12 mouse cellular contexts compared by ENCODE assay signal in genomic region chr7:46236363-46236762, GRCm38 (mm10). TPM values are rescaled to one million over a fixed set of nuclear protein-coding genes. Genes with fewer than 3 reads are reported as not detected.
DNase-seq lines count a peak whose midpoint lies in the region; ATAC-seq lines count a peak whose summit lies in the region.
"Had no signal": no experiment of that assay in that cellular context is flagged by ENCODE, and none has a peak within 500 bp of the region (broad histone marks: within the 10 kb centered on the region; RNA-seq: fewer than 3 reads in every experiment).

No protein-coding gene starts in this region.

- DNase-seq in hindbrain, embryonic 10.5 days (ENCODE audit: low spot score): no peak
- no peak for DNase-seq in hindbrain, embryonic 11.5 days (ENCODE audit: low spot score)
- DNase-seq in kidney, postnatal 36 days: peak; percentile 64 to 72
- peak; percentile 24 for DNase-seq in yolk sac, embryonic 10.5 days (ENCODE audit: low spot score)
- DNase-seq in testis, postnatal 10 days (ENCODE audit: low spot score): no peak
- no peak for DNase-seq in lung, postnatal 36 days
- DNase-seq: liver, embryonic 13.5 days; right cerebral cortex, postnatal 4 days had no signal

- no peak overlapping the region for H3K4me3 ChIP-seq in hindbrain, embryonic 10.5 days
- no peak overlapping the region for H3K4me3 ChIP-seq in hindbrain, embryonic 11.5 days (ENCODE audit: low read depth, low read length)
- H3K4me3 ChIP-seq in intestine, embryonic 16.5 days (ENCODE audit: low read length): peak overlapping the region; percentile 46
- H3K4me3 ChIP-seq: liver, embryonic 13.5 days had no signal

- peak overlapping the region; percentile 42; the same call in 1 of the 2 replicates for H3K27ac ChIP-seq in hindbrain, embryonic 10.5 days
- no peak overlapping the region for H3K27ac ChIP-seq in hindbrain, embryonic 11.5 days (ENCODE audit: low read depth, low read length)
- peak overlapping the region; percentile 91 for H3K27ac ChIP-seq in intestine, embryonic 16.5 days (ENCODE audit: low read length)
- H3K27ac ChIP-seq: liver, embryonic 13.5 days; macrophage had no signal

- 75% methylated on average over 15 of the region's 15 CpGs for WGBS in hindbrain, embryonic 10.5 days
- WGBS in hindbrain, embryonic 11.5 days: 83% methylated on average over 15 of the region's 15 CpGs
- WGBS in intestine, embryonic 16.5 days: 57% methylated on average over 15 of the region's 15 CpGs

- H3K9ac ChIP-seq in hindbrain, embryonic 11.5 days (ENCODE audit: low read depth, low read length): no peak overlapping the region
- H3K9ac ChIP-seq in intestine, embryonic 16.5 days (ENCODE audit: low read depth, low read length): peak overlapping the region; percentile 65
- H3K9ac ChIP-seq: liver, embryonic 13.5 days had no signal

- peaks cover 14% of the 10 kb centered on the region; the same call in 1 of the 2 replicates for H3K27me3 ChIP-seq in hindbrain, embryonic 10.5 days (ENCODE audit: insufficient read depth, poor library complexity, severe bottlenecking)
- H3K27me3 ChIP-seq in hindbrain, embryonic 11.5 days (ENCODE audit: control insufficient read depth, insufficient read depth, low read length): no peaks in the 10 kb centered on the region
- H3K27me3 ChIP-seq in intestine, embryonic 16.5 days (replicated peaks; ENCODE audit: control insufficient read depth, insufficient read depth, low read length): no peaks in the 10 kb centered on the region
- H3K27me3 ChIP-seq: liver, embryonic 13.5 days had no signal

- H3K9me3 ChIP-seq in hindbrain, embryonic 10.5 days: no peaks in the 10 kb centered on the region
- H3K9me3 ChIP-seq in hindbrain, embryonic 11.5 days (ENCODE audit: control insufficient read depth, low read length): no peaks in the 10 kb centered on the region
- no peaks in the 10 kb centered on the region for H3K9me3 ChIP-seq in intestine, embryonic 16.5 days (ENCODE audit: control insufficient read depth, low read length)
- H3K9me3 ChIP-seq: liver, embryonic 13.5 days had no signal

- H3K4me2 ChIP-seq in hindbrain, embryonic 11.5 days (replicated peaks; ENCODE audit: low read depth, low read length): no peak overlapping the region
- peak overlapping the region; percentile 50 for H3K4me2 ChIP-seq in intestine, embryonic 16.5 days (ENCODE audit: low read depth, low read length)
- H3K4me2 ChIP-seq: liver, embryonic 13.5 days had no signal

- no peak for ATAC-seq in hindbrain, embryonic 11.5 days (ENCODE audit: low FRiP score)
- ATAC-seq in intestine, embryonic 16.5 days: peak; percentile 77
- ATAC-seq in megakaryocyte, adult 5-6 weeks (ENCODE audit: poor library complexity, severe bottlenecking): no peak

- H3K4me1 ChIP-seq in hindbrain, embryonic 10.5 days (replicated peaks): peaks cover 36% of the 10 kb centered on the region
- H3K4me1 ChIP-seq in hindbrain, embryonic 11.5 days (replicated peaks; ENCODE audit: control insufficient read depth, insufficient read depth, low read length): peaks cover 6% of the 10 kb centered on the region
- H3K4me1 ChIP-seq in intestine, embryonic 16.5 days (ENCODE audit: control insufficient read depth, insufficient read depth, low read length): peaks cover 14% of the 10 kb centered on the region; the same call in 1 of the 2 replicates
- H3K4me1 ChIP-seq: liver, embryonic 13.5 days had no signal

- no peaks in the 10 kb centered on the region for H3K36me3 ChIP-seq in hindbrain, embryonic 10.5 days
- no peaks in the 10 kb centered on the region for H3K36me3 ChIP-seq in hindbrain, embryonic 11.5 days (ENCODE audit: control insufficient read depth, insufficient read depth, low read length)
- H3K36me3 ChIP-seq in intestine, embryonic 16.5 days (ENCODE audit: control insufficient read depth, insufficient read depth, low read length): no peaks in the 10 kb centered on the region
- H3K36me3 ChIP-seq: liver, embryonic 13.5 days had no signal

RNA-seq across cellular contexts. Expression of gene Ush1c, which starts 1.9 kb away (rescaled TPM):
- 3.3 and 4.7 TPM in 2 replicates for polyA plus RNA-seq in hindbrain, embryonic 10.5 days (2016; fragmentation: Nextera tagmentation; extraction: Ambion mirVana)
- polyA plus RNA-seq in hindbrain, embryonic 11.5 days (2014; fragmentation: Nextera tagmentation; extraction: Ambion mirVana): 3.0 and 3.4 TPM in 2 replicates
- polyA plus RNA-seq in intestine, embryonic 16.5 days (2015; fragmentation: Nextera tagmentation; extraction: Ambion mirVana): 96.4 and 113 TPM in 2 replicates
- total RNA-seq in megakaryocyte, adult 5-6 weeks (2015): 0.13 TPM in 1 of 2 replicates, not detected in the other
- total RNA-seq in megakaryocyte, adult 5-6 weeks (2017): not detected in 2 replicates
- polyA plus RNA-seq: liver, embryonic 13.5 days; macrophage had no signal

RNA-seq across cellular contexts. Expression of gene Otog, which starts 4.4 kb away (rescaled TPM):
- polyA plus RNA-seq in hindbrain, embryonic 10.5 days (2016; fragmentation: Nextera tagmentation; extraction: Ambion mirVana): 0.31 and 1.7 TPM in 2 replicates
- 0.45 and 0.71 TPM in 2 replicates for polyA plus RNA-seq in hindbrain, embryonic 11.5 days (2014; fragmentation: Nextera tagmentation; extraction: Ambion mirVana)
- 0.07 TPM in 1 of 2 replicates, not detected in the other for polyA plus RNA-seq in intestine, embryonic 16.5 days (2015; fragmentation: Nextera tagmentation; extraction: Ambion mirVana)
- not detected in 2 replicates for total RNA-seq in megakaryocyte, adult 5-6 weeks (2015)
- total RNA-seq in megakaryocyte, adult 5-6 weeks (2017): not detected in 2 replicates
- polyA plus RNA-seq: heart, embryonic 14.5 days; liver, embryonic 13.5 days; macrophage had no signal

RNA-seq across cellular contexts. Expression of gene Abcc8, which starts 56.5 kb away (rescaled TPM):
- polyA plus RNA-seq in hindbrain, embryonic 10.5 days (2016; fragmentation: Nextera tagmentation; extraction: Ambion mirVana): 1.2 and 1.8 TPM in 2 replicates
- 1.4 and 1.8 TPM in 2 replicates for polyA plus RNA-seq in hindbrain, embryonic 11.5 days (2014; fragmentation: Nextera tagmentation; extraction: Ambion mirVana)
- 4.8 and 6.2 TPM in 2 replicates for polyA plus RNA-seq in intestine, embryonic 16.5 days (2015; fragmentation: Nextera tagmentation; extraction: Ambion mirVana)
- not detected in 2 replicates for total RNA-seq in megakaryocyte, adult 5-6 weeks (2015)
- 0.04 TPM in 1 of 2 replicates, not detected in the other for total RNA-seq in megakaryocyte, adult 5-6 weeks (2017)
- polyA plus RNA-seq: macrophage had no signal

Comparison
In these comparisons a context has a peak if more than half of its experiments do, and no peak if none do; other contexts are left out.
1. DNase-seq: peak in kidney, postnatal 36 days (2 of 2) and yolk sac, embryonic 10.5 days (single experiment); none in hindbrain, embryonic 10.5 days (single experiment), hindbrain, embryonic 11.5 days (single experiment), testis, postnatal 10 days (single experiment) and lung, postnatal 36 days (single experiment).
2. RNA of gene Ush1c, which starts 1.9 kb away (polyA plus RNA-seq): 96.4 to 113 TPM in intestine, embryonic 16.5 days; 3.3 to 4.7 TPM in hindbrain, embryonic 10.5 days and 3.0 to 3.4 TPM in hindbrain, embryonic 11.5 days; every median in the first group is over 10 times any median in the second.